Mouse (Mus musculus) left cerebral cortex, adult 11 months (tissue): ENCODE data around the gene Cbx2.

Source experiments
- DNase-seq: peaks from one replicate; pipeline ENCODE4 v3.0.0; 2022; ENCODE audit warnings: low spot score

The Cbx2 gene

DNA sequence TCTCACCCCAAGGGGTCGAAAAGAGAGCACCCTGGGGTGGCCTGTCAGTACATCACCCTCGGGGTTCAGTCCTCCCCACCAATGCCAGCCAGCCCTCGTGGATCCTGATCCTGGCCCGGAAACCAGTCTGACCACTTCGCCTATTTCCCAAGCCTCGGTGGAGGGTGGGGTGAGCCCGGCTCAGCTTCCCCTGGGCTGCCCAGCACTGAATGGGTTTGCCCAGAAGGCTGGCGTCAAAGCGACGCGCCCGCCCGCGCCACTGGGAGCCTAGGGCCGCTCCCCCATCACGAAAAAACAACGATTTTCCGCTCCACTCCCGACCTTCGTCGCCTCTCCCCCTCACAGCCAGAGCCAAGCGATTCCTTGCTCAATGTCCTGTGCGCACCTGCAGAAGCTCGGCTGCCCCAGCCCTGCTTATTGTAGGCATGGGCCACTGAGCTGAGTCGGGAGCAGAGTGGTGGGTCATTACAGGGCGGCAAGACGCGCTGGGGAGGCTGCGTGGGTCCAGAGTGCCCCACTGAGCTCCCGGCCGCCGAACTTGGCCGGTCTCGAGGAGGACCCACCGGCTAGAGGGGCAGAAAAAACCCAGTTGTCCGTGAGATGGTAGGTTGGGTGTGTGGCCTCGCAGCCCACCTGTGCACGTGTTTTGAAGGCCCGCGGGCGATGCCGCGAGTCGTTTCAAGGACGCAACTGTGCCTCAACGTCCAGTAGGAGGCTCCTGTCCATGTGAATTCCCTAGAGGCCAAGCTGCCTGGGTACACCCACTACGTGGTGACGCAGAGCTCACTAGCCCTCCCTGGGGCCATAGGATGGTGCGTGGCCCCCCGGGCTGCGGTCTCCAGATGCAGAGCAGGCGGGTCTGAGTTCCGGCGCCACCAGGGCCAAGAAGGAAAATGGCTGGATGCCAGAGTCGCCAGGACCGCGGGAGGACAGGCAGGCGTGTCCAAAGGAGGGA is 35.6 kb downstream of the Cbx2 start:
- no peak for DNase-seq

DNA sequence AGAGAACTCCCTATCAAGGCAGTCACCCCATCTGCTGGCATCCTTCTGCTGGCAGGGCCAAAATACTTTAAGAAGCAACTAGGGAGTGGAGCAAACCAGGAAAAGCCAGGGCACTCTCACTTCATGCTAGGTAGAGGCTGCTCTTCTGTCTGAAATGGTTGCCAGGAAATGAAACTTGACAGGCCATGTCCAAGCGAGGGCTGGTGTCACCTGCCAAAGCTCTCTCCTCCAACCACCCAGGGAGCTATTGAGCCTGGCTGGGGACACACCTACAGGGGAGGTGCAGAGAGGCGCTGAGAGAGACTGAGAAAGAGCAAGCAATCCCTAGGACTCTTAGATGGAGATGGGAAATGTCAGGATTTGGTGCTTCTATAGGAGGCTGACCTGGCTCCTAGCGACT is 36.5 kb downstream of the Cbx2 start:
- DNase-seq = no peak

DNA sequence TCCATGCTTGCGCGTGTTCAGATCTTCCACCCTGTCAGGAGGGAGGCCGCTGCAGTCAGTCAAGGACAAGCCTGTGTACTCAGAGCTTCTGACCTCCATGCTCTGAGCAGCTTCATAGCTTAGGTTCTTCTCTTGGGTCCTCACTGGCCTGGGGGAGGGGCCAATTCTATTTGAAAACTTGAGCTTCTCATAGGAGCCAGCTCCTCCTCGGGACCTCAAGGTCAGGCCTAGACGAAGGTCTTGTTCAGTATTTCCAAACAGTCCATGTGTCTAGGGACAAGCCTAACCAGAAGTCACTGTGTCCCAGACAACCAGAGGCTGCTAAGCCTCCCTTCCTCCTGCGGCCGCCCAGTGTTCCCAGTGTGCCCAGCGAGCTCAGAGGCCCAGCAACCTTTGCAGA is 44.1 kb downstream of the Cbx2 start:
- no peak for DNase-seq

DNA sequence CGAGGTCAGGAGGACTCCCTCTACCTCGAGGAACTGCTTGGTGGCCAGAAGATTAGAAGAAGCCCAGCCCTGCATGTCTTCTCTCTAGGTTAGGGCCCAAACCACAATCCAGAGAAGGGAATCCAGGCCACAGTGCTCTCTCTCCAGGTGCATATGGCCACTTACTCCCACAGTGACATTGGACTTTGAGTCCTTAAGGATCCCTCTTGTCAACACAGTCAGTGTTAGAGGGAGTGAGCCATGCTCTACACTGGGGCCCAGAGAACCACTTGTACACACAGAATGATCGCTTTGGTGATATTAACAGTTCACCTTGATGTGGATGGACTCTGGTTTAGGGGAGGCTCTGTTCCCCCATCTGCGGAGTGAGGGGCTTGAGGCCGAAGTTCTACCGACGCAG is 49.5 kb downstream of the Cbx2 start:
- DNase-seq = no peak

DNA sequence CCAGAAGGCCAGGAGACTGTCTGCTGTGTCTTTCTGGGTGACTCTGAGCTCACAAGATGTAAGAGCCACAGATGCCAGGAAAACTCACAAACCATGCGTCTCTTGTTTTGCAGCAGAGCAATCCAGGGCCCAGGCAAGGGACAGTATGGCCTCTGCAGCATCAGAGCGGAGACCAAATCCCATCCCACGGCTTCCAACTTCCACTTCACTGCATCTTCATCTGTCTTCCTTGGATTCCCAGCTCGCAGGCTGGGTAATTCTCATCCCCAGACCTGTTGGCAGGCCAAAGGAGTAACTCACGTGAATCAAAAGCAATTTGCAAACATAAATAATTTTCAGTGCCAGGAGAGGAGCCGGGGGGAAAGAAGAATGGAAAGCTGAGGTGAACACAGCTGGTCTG is 50.2 kb downstream of the Cbx2 start:
- no peak for DNase-seq

DNA sequence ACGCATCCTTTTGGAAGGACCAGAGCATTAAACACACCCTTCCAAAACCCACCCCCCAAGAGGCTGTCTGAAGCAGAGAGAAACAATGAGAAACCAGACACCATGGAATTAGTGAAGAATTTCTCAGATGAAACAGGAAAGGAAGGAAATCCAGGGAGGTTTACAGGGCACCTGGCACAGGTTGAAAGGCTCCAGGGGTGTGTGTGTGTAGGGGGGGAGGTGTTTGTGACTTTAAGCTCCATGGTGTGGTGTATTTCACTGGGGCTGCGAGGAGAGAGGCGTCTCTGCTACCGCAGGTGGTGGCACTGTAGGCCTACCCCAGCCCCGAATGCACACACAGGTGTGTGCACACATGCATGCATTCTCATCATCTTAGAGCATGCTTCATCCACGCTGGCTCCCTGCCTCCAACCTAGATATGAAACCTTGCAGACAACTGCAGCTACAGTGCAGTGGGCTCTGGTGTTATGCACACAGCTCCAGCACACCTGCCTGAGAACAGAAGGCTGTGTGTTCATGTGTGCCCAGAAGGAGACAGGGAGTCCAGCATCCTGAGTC is 51.2 kb downstream of the Cbx2 start:
- DNase-seq = no peak

DNA sequence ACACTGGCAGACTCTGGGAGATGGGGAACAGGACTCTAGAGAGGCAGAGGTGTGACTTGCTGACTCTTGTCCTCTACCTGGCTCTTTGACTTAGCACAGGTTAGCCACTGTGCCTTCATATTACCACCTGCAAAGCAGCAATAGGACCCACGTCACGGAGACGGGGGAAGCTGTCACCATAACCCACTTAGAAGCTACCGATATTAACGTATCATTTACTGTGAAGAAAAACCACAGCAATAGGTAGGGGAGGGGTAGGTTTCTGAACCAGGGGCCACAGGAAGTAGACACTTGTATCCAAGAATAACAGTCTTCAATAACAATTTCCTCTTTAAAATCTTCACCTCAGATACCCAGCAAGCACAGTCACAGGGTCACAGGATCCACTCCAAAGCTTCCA is 53.0 kb downstream of the Cbx2 start:
- DNase-seq = no peak

DNA sequence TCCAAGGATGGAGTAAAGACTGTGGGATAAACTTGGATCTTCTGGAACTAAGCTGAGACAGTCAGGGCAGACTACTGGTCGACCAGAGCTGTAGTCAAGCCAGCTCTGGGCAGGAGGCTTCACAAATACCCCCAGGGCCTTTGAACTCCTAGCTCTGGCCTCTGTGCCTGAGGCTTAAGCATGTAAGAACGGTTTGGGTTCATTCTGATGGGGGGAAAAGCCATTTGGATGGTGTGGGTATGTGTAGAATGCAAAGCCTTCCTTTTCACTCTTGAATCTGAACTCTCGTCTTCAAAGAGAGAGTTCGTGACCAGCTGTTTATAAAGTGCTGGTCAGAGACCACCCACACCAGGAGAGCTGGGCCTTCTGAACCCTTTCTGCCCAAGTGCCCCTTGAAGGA is 55.0 kb downstream of the Cbx2 start:
- DNase-seq = no peak

DNA sequence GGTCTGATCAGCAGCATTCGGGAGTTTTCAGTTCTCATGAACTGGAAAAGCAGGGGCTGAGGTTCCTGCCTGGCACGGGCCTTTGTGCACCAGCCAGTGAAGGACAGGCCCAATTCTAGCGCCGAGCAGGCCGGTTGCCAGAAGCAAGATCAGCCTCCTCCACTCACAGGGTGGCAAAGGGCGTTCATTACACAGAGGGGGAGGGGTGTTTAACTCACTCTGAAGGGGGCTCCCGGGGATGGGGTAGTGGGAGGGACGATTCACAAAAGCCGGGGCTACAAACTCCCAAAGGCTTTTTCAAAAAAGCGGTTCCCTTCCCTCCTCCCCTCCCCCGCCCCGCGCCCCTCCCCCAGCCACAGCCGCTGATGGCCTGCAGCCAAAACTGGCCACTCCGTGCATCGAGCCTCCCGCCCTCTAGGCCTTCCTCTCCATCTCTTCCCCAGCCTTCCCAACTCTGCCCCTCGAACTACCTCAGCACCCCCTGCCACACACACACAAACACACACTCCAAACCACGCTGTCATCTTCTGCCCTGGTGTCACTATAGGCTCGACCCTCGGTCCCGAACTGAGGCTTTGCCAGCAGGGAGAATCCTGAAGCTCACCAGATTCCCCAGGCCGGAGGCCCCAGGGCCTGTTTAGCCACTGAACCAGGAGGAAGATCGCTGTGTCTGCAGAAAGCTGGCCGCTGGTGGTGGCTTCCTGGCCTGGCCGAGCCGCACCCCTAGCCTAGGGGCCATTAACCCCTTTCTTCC is 56.1 kb downstream of the Cbx2 start:
- DNase-seq = no peak

DNA sequence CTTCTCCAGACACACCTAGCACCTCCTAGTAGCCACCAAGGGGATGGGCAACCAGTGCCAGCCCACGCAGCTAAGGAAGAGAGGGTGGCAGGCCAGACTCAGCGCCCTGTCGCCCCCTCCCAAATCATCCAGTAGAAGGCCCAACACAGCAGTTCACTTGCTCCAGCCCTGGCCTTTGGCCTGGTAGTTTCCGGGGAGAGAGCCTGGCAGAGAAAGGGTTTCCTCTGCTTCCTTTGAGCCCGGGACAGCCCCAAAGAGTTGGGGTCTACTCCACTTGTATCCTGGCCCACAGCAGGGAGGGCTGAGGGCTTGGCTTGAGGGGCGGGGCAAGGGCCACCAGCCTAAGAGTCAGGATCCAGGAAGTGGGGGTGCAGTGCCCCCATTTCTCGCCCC is 56.7 kb downstream of the Cbx2 start:
- no peak for DNase-seq

DNA sequence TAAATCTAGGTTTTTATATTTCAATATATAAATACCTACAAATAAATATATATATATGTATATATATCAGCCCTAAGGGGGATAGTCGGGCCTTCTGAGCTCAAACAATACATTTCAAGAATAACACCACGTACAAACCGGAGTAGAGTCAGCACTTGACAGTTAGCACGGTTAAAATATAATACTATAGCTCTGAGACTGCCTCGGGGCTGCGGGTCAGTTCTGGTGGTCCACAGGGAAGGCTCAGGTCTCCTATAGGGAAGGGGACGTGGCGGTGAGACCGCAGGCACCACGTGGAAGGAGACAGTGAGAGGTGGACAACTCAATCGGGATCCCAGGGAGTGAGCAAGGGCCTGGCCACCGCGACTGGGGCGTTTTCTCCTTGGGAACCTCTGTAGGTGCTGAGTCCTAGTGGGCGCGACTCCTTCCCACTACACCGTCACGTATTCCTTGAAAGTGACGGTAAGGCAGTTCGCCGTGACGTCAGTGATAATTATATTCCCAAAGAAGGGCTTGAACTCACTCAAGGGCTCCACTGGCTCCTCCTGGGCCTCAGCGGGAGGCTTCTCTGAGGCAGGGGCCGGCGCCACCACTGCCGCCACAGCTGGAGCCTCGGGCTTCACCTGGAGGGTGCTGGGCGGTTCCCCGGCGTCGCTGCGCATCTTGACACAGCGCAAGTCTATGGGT is 57.8 kb downstream of the Cbx2 start:
- DNase-seq = no peak
